Mouse (Mus musculus) erythroid progenitor cell, adult 5-6 weeks (primary cell): ENCODE measurements around the gene Gm49366. TPM values are rescaled to one million over a fixed set of nuclear protein-coding genes. Genes with fewer than 3 reads are reported as not detected.
"Not testable (repeated sequence)": the region's sequence is repeated elsewhere in the genome, so short reads cannot be mapped to it uniquely, and the experiment has no call there.

Source experiments
- ATAC-seq: replicated peaks from 2 replicates; pipeline ENCODE4 v1.8.0; 2016; ENCODE audit warnings: moderate number of reproducible peaks, mild to moderate bottlenecking, moderate TSS enrichment, inconsistent platforms; ENCODE audit not compliant: poor library complexity, low FRiP score, severe bottlenecking
- total RNA-seq, 2 experiments: library from RNA; stranded (forward) in 1 of 2; stranded (reverse) in 1 of 2; fragments of 150-400 nt in 1 of 2; fragments of 186-747, 209-891 nt in 1 of 2; gene quantifications; 2 replicates each; pipeline versions ENCODE4 v1.2.3 to v1.2.4; 2015 to 2017; ENCODE audit warnings: low replicate concordance in 2 of 2

Gene Gm49366
- not detected in 2 replicates for total RNA-seq (2015; ENCODE audit: low replicate concordance)
- total RNA-seq (2017; ENCODE audit: low replicate concordance): not detected in 2 replicates

GRCm38 (mm10) chr12:84038691-84039111 lies at the start of gene Gm49366:
TSS of gene Gm49366 (plus strand) at chr12:84038935.
- not testable (repeated sequence) for ATAC-seq

GRCm38 (mm10) chr12:83989378-83989777 lies 49.4 kb upstream of the Gm49366 start:
- ATAC-seq: no peak

DNA sequence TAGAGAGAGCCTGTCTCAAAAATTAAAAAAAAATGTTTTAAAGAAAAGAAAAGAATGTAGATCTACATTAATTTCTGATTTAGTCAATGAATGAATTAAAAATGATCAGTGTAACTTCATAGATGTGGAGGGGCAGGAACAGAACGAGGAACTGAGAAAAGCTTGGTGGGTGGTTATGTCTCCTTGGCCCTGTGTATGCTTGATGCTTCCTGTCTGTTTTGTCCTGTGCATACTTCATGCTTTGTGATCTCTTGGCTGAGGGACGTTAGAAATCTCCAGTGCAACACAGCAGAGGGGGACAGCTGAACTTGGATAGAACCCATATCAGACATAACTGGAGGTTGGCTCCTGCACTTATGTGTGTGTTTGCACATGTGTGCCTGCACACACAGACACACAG lies 41.5 kb upstream of the Gm49366 start:
- ATAC-seq: no peak

DNA sequence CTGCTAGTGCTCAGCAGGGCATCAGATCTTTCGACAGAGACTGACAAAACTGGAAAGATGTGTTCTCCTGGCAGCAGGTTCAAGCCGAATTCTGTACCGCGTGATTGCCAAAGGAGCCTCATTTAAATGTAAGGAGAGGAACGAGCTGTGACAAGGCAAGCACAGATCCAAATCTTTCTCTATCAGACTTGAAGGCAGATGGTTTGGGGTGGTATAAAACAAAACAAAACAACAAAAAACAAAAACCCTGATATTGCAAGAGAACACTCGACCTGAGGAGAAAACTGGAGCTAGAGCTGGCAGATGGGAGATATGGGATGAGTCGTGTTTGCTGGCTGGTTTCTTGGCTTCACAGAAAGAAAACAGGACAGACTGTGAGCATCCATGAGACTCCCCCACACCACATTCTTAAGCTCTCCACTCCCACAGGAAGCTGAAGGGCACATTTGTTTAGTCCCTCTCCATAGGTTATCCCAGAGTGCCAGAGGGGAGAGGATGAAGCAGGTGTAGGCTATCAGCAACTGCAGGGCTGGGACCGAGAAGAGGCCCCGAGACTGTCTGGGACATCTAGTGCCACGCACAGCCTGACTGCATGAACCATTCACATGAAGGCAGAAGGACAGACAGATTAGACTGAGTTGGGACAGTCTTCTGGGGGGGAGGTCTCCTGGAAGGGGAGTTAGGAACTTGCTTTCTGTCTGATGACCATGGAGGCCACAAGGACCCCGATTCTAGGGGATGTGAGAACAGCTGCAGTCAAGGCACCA lies 40.2 kb upstream of the Gm49366 start:
- no peak for ATAC-seq

DNA sequence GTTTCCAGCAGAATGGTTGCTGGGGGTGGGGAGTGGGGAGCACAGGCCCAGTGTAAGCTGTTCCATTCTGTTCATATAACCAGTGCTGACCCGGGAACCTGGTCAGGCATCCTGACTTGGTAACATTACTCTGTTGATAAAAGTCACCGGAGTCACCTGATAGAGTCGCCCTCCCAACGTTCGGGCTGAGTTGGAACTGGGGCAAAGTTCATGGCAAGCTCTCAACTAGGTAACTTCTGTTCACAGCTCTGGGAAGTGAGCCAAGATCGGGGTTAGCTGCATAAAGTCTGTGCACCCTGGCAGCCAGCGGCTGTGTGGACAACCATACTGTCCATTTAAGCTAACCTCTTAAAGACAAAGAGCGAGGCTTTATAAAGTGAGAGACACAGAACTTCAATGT lies 39.5 kb upstream of the Gm49366 start:
- not testable (repeated sequence) for ATAC-seq

DNA sequence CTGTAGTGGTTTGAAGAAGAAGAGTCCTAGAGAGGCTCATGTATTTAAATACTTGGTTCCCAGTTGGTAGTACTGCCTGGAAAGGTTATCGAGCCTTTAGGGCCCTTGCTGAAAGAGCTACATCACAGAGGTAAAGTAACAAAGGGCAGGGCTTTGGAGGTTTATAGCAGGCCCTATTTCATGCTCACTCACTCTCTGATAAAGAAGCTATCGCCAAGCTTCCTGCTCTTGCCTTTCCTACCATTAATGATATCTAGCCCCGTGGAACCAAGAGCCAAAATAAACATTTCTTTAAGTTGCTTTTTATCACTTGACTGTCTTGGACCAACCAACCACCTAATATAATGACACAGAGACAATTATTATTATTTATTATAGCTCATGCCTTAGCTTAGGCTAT lies 38.3 kb upstream of the Gm49366 start:
- no peak for ATAC-seq

- no peak for ATAC-seq
These were observed 34.9 kb upstream of the Gm49366 start for GRCm38 (mm10) chr12:84003866-84004265.

GRCm38 (mm10) chr12:84008251-84008650 lies 30.5 kb upstream of the Gm49366 start:
- no peak for ATAC-seq

DNA sequence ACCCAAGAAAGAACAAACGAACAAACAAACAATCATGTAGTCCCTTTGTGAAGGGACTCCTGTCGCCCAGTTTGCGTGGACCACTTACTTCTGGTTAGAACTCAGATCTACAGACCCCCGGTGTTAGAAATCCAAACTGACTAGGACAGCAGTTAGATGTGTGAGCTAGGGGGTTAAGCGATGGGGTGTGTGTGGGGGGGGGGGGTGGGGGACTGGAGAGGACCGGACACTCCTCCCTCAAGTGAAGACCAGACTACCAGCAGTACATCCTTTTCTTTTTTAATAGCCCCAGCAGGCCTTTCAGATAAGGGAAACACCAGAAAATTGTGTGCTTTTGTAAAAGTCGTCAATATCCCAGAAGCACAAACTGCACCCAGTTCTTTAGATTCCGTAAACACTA lies 30.0 kb upstream of the Gm49366 start:
- ATAC-seq: no peak

DNA sequence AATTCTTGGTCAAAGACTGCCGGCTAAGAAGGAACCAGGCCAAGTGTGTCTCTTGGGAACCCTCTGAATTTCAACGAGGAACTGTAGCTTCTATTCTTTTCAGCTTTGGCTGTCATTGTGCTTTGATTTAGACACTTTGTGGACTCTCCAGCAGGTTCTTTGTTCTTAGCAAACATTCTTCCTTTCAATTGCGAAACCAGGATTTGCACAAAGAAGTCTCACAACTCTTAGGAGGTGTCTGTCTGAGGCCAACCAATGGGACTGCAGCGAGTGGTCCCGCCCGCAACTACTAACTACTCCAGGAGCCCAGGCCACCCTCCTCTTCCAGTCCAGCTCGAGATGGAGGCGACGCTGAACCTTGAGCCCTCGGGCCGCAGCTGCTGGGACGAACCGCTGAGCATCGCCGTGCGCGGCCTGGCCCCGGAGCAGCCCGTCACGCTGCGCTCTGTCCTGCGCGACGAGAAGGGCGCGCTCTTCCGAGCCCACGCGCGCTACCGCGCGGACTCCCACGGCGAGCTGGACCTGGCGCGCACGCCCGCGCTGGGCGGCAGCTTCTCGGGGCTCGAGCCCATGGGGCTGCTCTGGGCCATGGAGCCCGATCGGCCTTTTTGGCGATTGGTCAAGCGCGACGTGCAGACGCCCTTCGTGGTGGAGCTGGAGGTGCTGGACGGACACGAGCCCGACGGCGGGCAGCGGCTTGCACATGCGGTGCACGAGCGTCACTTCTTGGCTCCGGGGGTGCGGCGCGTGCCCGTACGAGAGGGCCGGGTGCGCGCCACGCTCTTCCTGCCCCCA lies 29.4 kb upstream of the Gm49366 start, which contains the start of gene Acot1:
Acot1 (plus strand) TSS at position 320 of the 795 bp plus-strand sequence.
- ATAC-seq: not testable (repeated sequence)

DNA sequence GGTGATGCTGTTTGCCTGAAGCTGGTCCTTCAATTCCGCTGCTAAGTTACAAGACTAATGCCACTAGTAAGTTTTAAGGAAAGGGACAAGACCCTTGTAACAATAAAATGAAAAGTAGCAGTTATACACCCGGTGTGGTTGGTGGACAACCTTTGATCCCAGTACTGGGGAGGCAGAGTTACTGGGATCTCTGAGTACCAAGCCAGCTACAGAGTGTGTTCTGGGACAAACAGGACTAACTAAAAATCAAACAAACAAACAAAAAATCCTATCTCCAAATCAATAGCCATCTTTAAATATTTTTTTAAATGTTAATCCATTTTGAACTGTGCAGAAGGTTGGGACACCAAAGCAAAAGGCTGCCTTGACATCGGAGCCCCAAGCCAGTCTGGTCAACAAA lies 28.5 kb upstream of the Gm49366 start:
- no peak for ATAC-seq

- no peak for ATAC-seq
These were observed 27.3 kb upstream of the Gm49366 start for GRCm38 (mm10) chr12:84011251-84012040.

- no peak for ATAC-seq
These were observed 25.6 kb upstream of the Gm49366 start for GRCm38 (mm10) chr12:84013130-84013529.

DNA sequence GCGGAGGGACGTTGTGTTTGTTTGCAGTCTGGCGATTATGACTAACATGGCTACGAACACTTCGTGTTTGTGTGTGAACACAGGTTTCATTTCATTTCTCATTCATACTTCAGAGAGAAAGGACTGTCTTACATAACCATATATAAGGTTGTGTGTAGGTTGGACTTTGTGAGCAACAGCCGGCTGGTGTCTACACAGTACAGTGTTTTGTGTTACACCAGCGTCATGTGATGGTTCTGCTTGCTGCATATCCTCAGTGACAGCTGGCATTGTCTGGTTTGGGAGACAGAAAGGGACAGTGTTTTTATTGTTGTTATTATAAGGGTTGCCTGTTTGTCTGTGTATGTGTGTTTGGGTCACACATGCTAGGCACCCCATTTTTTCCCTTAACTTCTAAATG lies 25.0 kb upstream of the Gm49366 start:
- no peak for ATAC-seq

DNA sequence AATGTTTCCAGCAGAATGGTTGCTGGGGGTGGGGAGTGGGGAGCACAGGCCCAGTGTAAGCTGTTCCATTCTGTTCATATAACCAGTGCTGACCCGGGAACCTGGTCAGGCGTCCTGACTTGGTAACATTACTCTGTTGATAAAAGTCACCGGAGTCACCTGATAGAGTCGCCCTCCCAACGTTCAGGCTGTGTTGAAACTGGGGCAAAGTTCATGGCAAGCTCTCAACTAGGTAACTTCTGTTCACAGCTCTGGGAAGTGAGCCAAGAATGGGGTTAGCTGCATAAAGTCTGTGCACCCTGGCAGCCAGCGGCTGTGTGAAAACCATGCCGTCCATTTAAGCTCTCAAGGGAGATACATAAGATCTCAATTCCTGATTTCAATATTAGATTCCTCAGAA lies 18.2 kb upstream of the Gm49366 start:
- not testable (repeated sequence) for ATAC-seq

GRCm38 (mm10) chr12:84022266-84022665 lies 16.5 kb upstream of the Gm49366 start:
- not testable (repeated sequence) for ATAC-seq

- ATAC-seq: no peak
These were observed 15.5 kb upstream of the Gm49366 start for GRCm38 (mm10) chr12:84023052-84023745.

DNA sequence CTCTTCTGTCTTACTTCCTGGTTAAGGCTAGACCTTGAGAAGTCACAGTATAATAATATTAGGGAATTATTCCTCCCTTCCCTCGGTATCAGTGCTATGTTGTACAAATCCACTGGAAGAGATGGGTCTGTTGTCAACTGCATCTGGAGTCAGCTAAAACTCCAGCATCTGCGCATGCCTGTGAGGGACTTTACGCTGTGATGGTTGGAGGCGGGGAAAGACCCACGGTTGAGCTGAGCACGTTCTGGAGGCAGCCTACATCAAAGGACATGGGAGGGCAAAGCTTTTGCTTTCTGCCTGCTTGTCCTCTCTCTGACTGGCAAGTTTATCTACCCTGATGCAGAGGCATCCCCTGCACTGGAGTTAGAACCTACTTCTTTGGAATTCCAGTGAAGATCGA lies 12.8 kb upstream of the Gm49366 start:
- no peak for ATAC-seq

- not testable (repeated sequence) for ATAC-seq
These were observed 10.4 kb upstream of the Gm49366 start for GRCm38 (mm10) chr12:84028328-84028727.
